Mouse (Mus musculus): Measurements from ENCODE around the gene Tef. TPM values are rescaled to one million over a fixed set of nuclear protein-coding genes. Genes with fewer than 3 reads are reported as not detected.

Gene Tef
- total and polyA plus RNA-seq, 3 experiments: 12.3 to 21.7 TPM; not detected in 1

- Histone ChIP-seq H3K27ac (ENCODE audit: control insufficient read depth, low read depth, low read length) (peak overlapping the region; percentile 74), H3K36me3 (ENCODE audit: control insufficient read depth in 1 of 2, insufficient read depth in 2 of 2, low read length in 2 of 2) (peaks cover 4 to 8% of the 10 kb centered on the region in 2 experiments; a peak in 3 of 4 replicates), H3K79me2 (ENCODE audit: control insufficient read depth, insufficient read depth, low read length, poor library complexity) (peaks cover 50% of the 10 kb centered on the region), H3K9ac (ENCODE audit: control insufficient read depth, low read depth, low read length, poor library complexity, severe bottlenecking) (peak overlapping the region; percentile 90), H3K4me3 (ENCODE audit: control insufficient read depth in 1 of 2, insufficient read depth in 1 of 2, low read depth in 2 of 2, low read length in 2 of 2) (peak overlapping the region; percentile 87 to 98), H3K9me3 (replicated peaks; ENCODE audit: insufficient read depth, low read length) (no peaks in the 10 kb centered on the region), H3K27me3 (ENCODE audit: control insufficient read depth in 1 of 2, insufficient read depth in 2 of 2, low read length in 2 of 2) (no peaks in the 10 kb centered on the region), H3K4me1 (ENCODE audit: control insufficient read depth in 1 of 2, insufficient read depth in 2 of 2, low read length in 2 of 2) (peaks cover 0 to 7% of the 10 kb centered on the region in 2 experiments; a peak in 1 of 4 replicates)
- DNase-seq (ENCODE audit: low read depth, low spot score): peak; percentile 95
- TF ChIP-seq EP300 (IDR thresholded peaks at IDR 0.05; ENCODE audit: low read depth in 1 of 2, low read length in 2 of 2): no peak
- peak; percentile 73 for TF ChIP-seq ELF1 (IDR thresholded peaks at IDR 0.05; ENCODE audit: low read depth, low read length)
- TF ChIP-seq ZC3H11A (IDR thresholded peaks at IDR 0.05; ENCODE audit: low read depth, low read length): no peak
- no peak for TF ChIP-seq TBP (IDR thresholded peaks at IDR 0.05; ENCODE audit: low read depth, low read length)
- peak; percentile 97 for TF ChIP-seq HCFC1 (IDR thresholded peaks at IDR 0.05; ENCODE audit: low read depth, low read length)
- TF ChIP-seq JUND (IDR thresholded peaks at IDR 0.05; ENCODE audit: low read depth, low read length): no peak
- no peak for TF ChIP-seq UBTF (IDR thresholded peaks at IDR 0.05; ENCODE audit: borderline replicate concordance, insufficient read depth, low read depth, low read length)
- no peak for TF ChIP-seq POLR2AphosphoS2 (IDR thresholded peaks at IDR 0.05; ENCODE audit: low read length)
- TF ChIP-seq SIN3A (IDR thresholded peaks at IDR 0.05; ENCODE audit: low read length): 0 out of 2 replicates have a peak, but pooled peaks have one; percentile 36
- TF ChIP-seq USF2 (IDR thresholded peaks at IDR 0.05; ENCODE audit: borderline replicate concordance in 1 of 2, insufficient read depth in 1 of 2, low read depth in 1 of 2, low read length in 2 of 2): no peak
- no peak for TF ChIP-seq CHD1 (IDR thresholded peaks at IDR 0.05; ENCODE audit: low read depth, low read length)
- TF ChIP-seq CTCF (IDR thresholded peaks at IDR 0.05 in 2 of 3, conservative IDR thresholded peaks at IDR 0.05 in 1 of 3; ENCODE audit: control insufficient read depth in 1 of 3, insufficient read depth in 1 of 3, low read depth in 2 of 3, low read length in 3 of 3, poor library complexity in 1 of 3, severe bottlenecking in 1 of 3): no peak
- TF ChIP-seq KAT2A (conservative IDR thresholded peaks at IDR 0.05; ENCODE audit: low read depth, low read length): peak; percentile 81
- TF ChIP-seq GATA1 (IDR thresholded peaks at IDR 0.05; ENCODE audit: low read depth, low read length): no peak
- TF ChIP-seq MEF2A (IDR thresholded peaks at IDR 0.05; ENCODE audit: extremely low read depth, insufficient replicate concordance, low read depth, low read length, poor library complexity, severe bottlenecking): no peak
- TF ChIP-seq POLR2AphosphoS5 (IDR thresholded peaks at IDR 0.05; ENCODE audit: borderline replicate concordance, low read depth, low read length): no peak
- no peak for TF ChIP-seq ZNF384 (IDR thresholded peaks at IDR 0.05; ENCODE audit: low read depth, low read length)
- TF ChIP-seq RCOR1 (IDR thresholded peaks at IDR 0.05; ENCODE audit: low read depth, low read length): no peak
- TF ChIP-seq BHLHE40 (IDR thresholded peaks at IDR 0.05; ENCODE audit: borderline replicate concordance, low read depth, low read length): no peak
- no peak for TF ChIP-seq NELFE (IDR thresholded peaks at IDR 0.05; ENCODE audit: low read depth, low read length)
- 0 out of 2 replicates have a peak, but pooled peaks have one; percentile 61 for TF ChIP-seq MXI1 (IDR thresholded peaks at IDR 0.05; ENCODE audit: low read depth, low read length)
- TF ChIP-seq MYB (IDR thresholded peaks at IDR 0.05; ENCODE audit: low read depth, low read length): no peak
- peak; percentile 63 for TF ChIP-seq USF1 (IDR thresholded peaks at IDR 0.05; ENCODE audit: low read depth, low read length)
- TF ChIP-seq ZKSCAN1 (IDR thresholded peaks at IDR 0.05; ENCODE audit: low read depth, low read length): no peak
- TF ChIP-seq MAX (IDR thresholded peaks at IDR 0.05; ENCODE audit: low read length): no peak
- TF ChIP-seq RAD21 (IDR thresholded peaks at IDR 0.05; ENCODE audit: low read depth, low read length): no peak
- no peak for TF ChIP-seq ETS1 (IDR thresholded peaks at IDR 0.05; ENCODE audit: low read depth, low read length)
- no peak for TF ChIP-seq ZMIZ1 (IDR thresholded peaks at IDR 0.05; ENCODE audit: low read depth, low read length)
- TF ChIP-seq SMC3 (IDR thresholded peaks at IDR 0.05; ENCODE audit: low read depth, low read length): no peak
- 0 out of 2 replicates have a peak, but pooled peaks have one; percentile 28 for TF ChIP-seq MYC (IDR thresholded peaks at IDR 0.05; ENCODE audit: low read depth, low read length)
- TF ChIP-seq CHD2 (IDR thresholded peaks at IDR 0.05; ENCODE audit: low read length): no peak
- no peak for TF ChIP-seq MAFK (IDR thresholded peaks at IDR 0.05; ENCODE audit: borderline replicate concordance, low read depth, low read length)
- peak in 1 of 2 experiments; percentile 40; a peak in 1 of 4 replicates for TF ChIP-seq POLR2A (IDR thresholded peaks at IDR 0.05; ENCODE audit: control insufficient read depth in 1 of 2, insufficient read depth in 1 of 2, low read depth in 1 of 2, low read length in 2 of 2, poor library complexity in 1 of 2)
- TF ChIP-seq E2F4 (IDR thresholded peaks at IDR 0.05; ENCODE audit: borderline replicate concordance, low read depth, low read length): no peak
- TF ChIP-seq NRF1 (IDR thresholded peaks at IDR 0.05; ENCODE audit: insufficient read depth, low read depth, low read length, poor library complexity, severe bottlenecking): peak; percentile 87
- TF ChIP-seq MAZ (IDR thresholded peaks at IDR 0.05; ENCODE audit: low read depth, low read length): no peak
Measured at GRCm38 (mm10) chr15:81856030-81856790, 54.0 kb downstream of the Tef start.

Data from MEL (cell line).